Mouse (Mus musculus) megakaryocyte, embryonic 14.5 days (primary cell): ENCODE data around the gene Zdhhc5. TPM values are rescaled to one million over a fixed set of nuclear protein-coding genes. Genes with fewer than 3 reads are reported as not detected.

Experiments
- H3K27me3 ChIP-seq: replicated peaks from 2 replicates; pipeline ENCODE3; 2012; ENCODE audit warnings: inconsistent platforms
- H3K36me3 ChIP-seq: replicated peaks from 2 replicates; pipeline ENCODE3; 2012; ENCODE audit warnings: low read length, inconsistent platforms, mixed read lengths
- H3K4me1 ChIP-seq: 2 replicates; pipeline ENCODE4 v1.6.1; 2012; ENCODE audit warnings: inconsistent platforms
- H3K4me3 ChIP-seq: replicated peaks from 2 replicates; pipeline ENCODE3; 2012; ENCODE audit warnings: moderate library complexity, mild to moderate bottlenecking, inconsistent platforms
- H3K9me3 ChIP-seq: 2 replicates; pipeline ENCODE4 v1.6.1; 2012; ENCODE audit warnings: inconsistent platforms
- FLI1 ChIP-seq: IDR thresholded peaks from 2 replicates; pipeline ENCODE4 v1.6.1; 2012; ENCODE audit warnings: low read length, inconsistent platforms, mixed read lengths
- GATA1 ChIP-seq: IDR thresholded peaks from 3 replicates; pipeline ENCODE4 v1.6.1; 2012; ENCODE audit warnings: mixed read lengths, low read length, inconsistent platforms, borderline replicate concordance
- polyA plus RNA-seq: library from polyadenylated mRNA; stranded (reverse); fragments of >175 nt; gene quantifications from 2 replicates; pipeline ENCODE4 v1.2.3, GENCODE M21; 2012; ENCODE audit warnings: low replicate concordance; ENCODE audit not compliant: insufficient read depth

The Zdhhc5 gene
- polyA plus RNA-seq, 1 experiment, result 20.0 TPM

GRCm38 (mm10) chr2:84723856-84724255 is 8.9 kb upstream of the Zdhhc5 start:
- peaks cover 49% of the 10 kb centered on the region for H3K36me3 ChIP-seq
- no peaks in the 10 kb centered on the region for H3K9me3 ChIP-seq
- TF ChIP-seq GATA1 (no peak), FLI1 (no peak)
- peaks cover 46% of the 10 kb centered on the region for H3K4me1 ChIP-seq
- no peaks in the 10 kb centered on the region for H3K27me3 ChIP-seq
- H3K4me3 ChIP-seq, result no peak overlapping the region

DNA sequence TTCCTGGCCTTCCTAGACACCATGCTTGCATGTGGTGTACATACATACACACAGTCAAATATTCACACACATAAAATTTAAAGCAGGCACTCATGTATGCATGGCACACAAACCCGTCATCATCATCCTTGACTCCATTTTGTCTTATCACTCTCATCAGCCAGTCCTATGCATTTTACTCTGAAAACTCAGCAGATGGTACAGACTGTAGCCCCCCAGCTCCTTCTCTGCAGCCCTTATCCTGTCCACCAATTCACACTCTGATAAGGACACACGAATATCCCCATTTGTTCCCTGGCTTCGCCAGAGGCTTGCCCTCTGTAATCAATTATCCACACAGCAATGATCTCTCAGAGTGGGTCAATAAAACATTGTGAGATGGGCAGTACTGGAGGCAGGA is 6.2 kb upstream of the Zdhhc5 start:
- Histone ChIP-seq H3K27me3 (no peaks in the 10 kb centered on the region), H3K36me3 (peaks cover 49% of the 10 kb centered on the region), H3K9me3 (no peaks in the 10 kb centered on the region), H3K4me3 (no peak overlapping the region), H3K4me1 (peaks cover 46% of the 10 kb centered on the region)
- TF ChIP-seq GATA1 (no peak), FLI1 (no peak)

- no peak overlapping the region for H3K4me3 ChIP-seq
- H3K36me3 ChIP-seq, result peaks cover 45% of the 10 kb centered on the region
- no peaks in the 10 kb centered on the region for H3K27me3 ChIP-seq
- TF ChIP-seq FLI1, result no peak
- H3K4me1 ChIP-seq, result peaks cover 42% of the 10 kb centered on the region
- no peaks in the 10 kb centered on the region for H3K9me3 ChIP-seq
Measured at GRCm38 (mm10) chr2:84720718-84721117, 5.7 kb upstream of the Zdhhc5 start.

DNA sequence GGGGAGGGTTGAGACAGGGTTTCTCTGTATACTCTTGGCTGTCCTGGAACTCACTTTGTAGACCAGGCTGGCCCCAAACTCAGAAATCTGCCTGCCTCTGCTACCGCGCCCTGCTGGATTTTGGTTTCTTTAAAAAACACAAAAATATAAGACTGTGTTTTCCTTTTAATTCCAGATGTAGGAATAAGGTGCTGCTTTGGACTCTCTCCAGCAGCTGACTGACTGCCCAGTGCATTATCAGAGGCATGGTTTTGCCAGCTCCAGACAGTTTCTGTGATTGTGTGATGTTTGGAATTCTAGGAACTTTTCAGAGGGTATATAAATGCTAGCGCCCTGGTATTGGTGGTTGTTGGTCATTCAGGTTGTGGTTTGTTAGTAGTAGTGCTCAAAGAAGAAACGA is 2.4 kb upstream of the Zdhhc5 start:
- peaks cover 14% of the 10 kb centered on the region for H3K36me3 ChIP-seq
- H3K4me1 ChIP-seq, result peaks cover 34% of the 10 kb centered on the region
- no peaks in the 10 kb centered on the region for H3K9me3 ChIP-seq
- H3K27me3 ChIP-seq, result no peaks in the 10 kb centered on the region
- no peak overlapping the region for H3K4me3 ChIP-seq
- TF ChIP-seq FLI1 (no peak), GATA1 (no peak)

GRCm38 (mm10) chr2:84716423-84717355 is 1.7 kb upstream of the Zdhhc5 start:
- peaks cover 8% of the 10 kb centered on the region for H3K36me3 ChIP-seq
- H3K4me3 ChIP-seq, result peak overlapping the region; percentile 97
- no peaks in the 10 kb centered on the region for H3K9me3 ChIP-seq
- no peaks in the 10 kb centered on the region for H3K27me3 ChIP-seq
- H3K4me1 ChIP-seq, result peaks cover 39% of the 10 kb centered on the region
- TF ChIP-seq GATA1 (no peak), FLI1 (no peak)

GRCm38 (mm10) chr2:84715562-84716361 is 782 bp upstream of the Zdhhc5 start:
- H3K36me3 ChIP-seq, result peaks cover 10% of the 10 kb centered on the region
- no peaks in the 10 kb centered on the region for H3K27me3 ChIP-seq
- no peaks in the 10 kb centered on the region for H3K9me3 ChIP-seq
- peak overlapping the region; percentile 97 for H3K4me3 ChIP-seq
- no peak for TF ChIP-seq GATA1
- no peak for TF ChIP-seq FLI1
- peaks cover 36% of the 10 kb centered on the region for H3K4me1 ChIP-seq

DNA sequence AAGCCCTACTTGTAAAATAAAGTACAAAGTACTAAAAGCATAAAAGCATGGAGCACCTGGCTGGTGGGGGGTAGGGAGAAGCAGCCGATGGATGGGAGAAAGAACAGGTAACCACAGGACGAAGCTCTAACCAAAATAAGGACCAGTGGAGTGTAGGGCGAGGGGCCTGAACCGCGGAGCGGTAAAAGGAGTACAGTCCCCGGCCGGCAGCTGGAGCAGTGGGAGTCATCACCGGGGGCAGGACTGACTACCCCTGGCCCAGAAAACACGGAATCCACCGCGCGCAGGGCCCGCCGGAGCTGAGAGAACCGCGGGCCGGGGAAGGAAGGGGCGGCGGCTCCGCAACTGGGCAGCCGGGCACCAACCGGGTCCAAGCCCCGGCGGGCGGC is 564 bp downstream of the Zdhhc5 start:
- Histone ChIP-seq H3K9me3 (no peaks in the 10 kb centered on the region), H3K4me3 (peak overlapping the region; percentile 97), H3K4me1 (peaks cover 47% of the 10 kb centered on the region), H3K27me3 (no peaks in the 10 kb centered on the region), H3K36me3 (peaks cover 23% of the 10 kb centered on the region)
- TF ChIP-seq FLI1, result no peak
- TF ChIP-seq GATA1, result no peak

DNA sequence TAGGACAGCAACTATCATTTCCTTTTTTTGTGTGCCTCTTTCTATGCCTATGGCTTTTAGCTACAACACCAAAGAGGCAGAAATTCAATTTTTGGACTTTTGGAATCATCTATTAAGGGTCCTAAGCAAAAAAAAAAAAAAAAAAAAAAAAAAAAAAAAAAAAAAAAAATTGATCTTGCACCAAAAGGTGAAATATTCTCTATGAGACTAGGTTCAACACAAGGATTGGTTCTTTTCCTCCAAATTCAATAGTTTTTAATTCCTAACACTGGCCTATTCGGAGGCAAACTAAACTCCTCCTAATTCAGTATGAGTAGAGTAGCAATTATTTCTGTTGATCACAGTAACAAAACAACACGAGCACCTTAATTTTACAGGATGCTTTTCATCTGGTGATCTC is 3.1 kb downstream of the Zdhhc5 start:
- peaks cover 62% of the 10 kb centered on the region for H3K4me1 ChIP-seq

GRCm38 (mm10) chr2:84707523-84707922 is 7.5 kb downstream of the Zdhhc5 start:
- Histone ChIP-seq H3K4me3 (no peak overlapping the region), H3K27me3 (no peaks in the 10 kb centered on the region), H3K9me3 (no peaks in the 10 kb centered on the region), H3K36me3 (peaks cover 80% of the 10 kb centered on the region), H3K4me1 (peaks cover 83% of the 10 kb centered on the region)
- TF ChIP-seq FLI1 (no peak), GATA1 (no peak)

More for the DNA sequence above, 3.1 kb downstream of the Zdhhc5 start:
- H3K27me3 ChIP-seq, result no peaks in the 10 kb centered on the region
- peaks cover 48% of the 10 kb centered on the region for H3K36me3 ChIP-seq
- no peaks in the 10 kb centered on the region for H3K9me3 ChIP-seq
- H3K4me3 ChIP-seq, result no peak overlapping the region
- TF ChIP-seq FLI1 (no peak), GATA1 (no peak)

GRCm38 (mm10) chr2:84705295-84705694 is 9.7 kb downstream of the Zdhhc5 start:
- Histone ChIP-seq H3K9me3 (no peaks in the 10 kb centered on the region), H3K27me3 (no peaks in the 10 kb centered on the region), H3K4me1 (peaks cover 71% of the 10 kb centered on the region), H3K36me3 (peaks cover 83% of the 10 kb centered on the region), H3K4me3 (no peak overlapping the region)
- TF ChIP-seq GATA1 (no peak), FLI1 (no peak)
